Mouse (Mus musculus): Measurements from ENCODE around the gene Macrod2. TPM values are rescaled to one million over a fixed set of nuclear protein-coding genes. Genes with fewer than 3 reads are reported as not detected.

Macrod2 gene
- polyA plus RNA-seq, 1 experiment from 2014 or later = 31.9 TPM

- H3K27ac ChIP-seq (replicated peaks) = no peak overlapping the region
These were observed 517.1 kb downstream of the Macrod2 start for GRCm38 (mm10) chr2:140912179-140912578.

GRCm38 (mm10) chr2:140912931-140913330, 517.8 kb downstream of the Macrod2 start:
- Histone ChIP-seq H3K9ac (ENCODE audit: low read length) (no peak overlapping the region), H3K4me2 (replicated peaks; ENCODE audit: low read depth) (no peak overlapping the region), H3K36me3 (ENCODE audit: control insufficient read depth, insufficient read depth, low read length) (no peaks in the 10 kb centered on the region), H3K9me3 (ENCODE audit: control insufficient read depth, low read length) (no peaks in the 10 kb centered on the region), H3K27me3 (ENCODE audit: control insufficient read depth, insufficient read depth, low read length) (no peaks in the 10 kb centered on the region), H3K27ac (replicated peaks) (no peak overlapping the region), H3K4me3 (ENCODE audit: low read depth, low read length) (no peak overlapping the region), H3K4me1 (replicated peaks; ENCODE audit: control insufficient read depth, insufficient read depth) (no peaks in the 10 kb centered on the region)
- DNase-seq (ENCODE audit: low spot score) = no peak
- WGBS = 68% methylated on average over 2 of the region's 2 CpGs
- TF ChIP-seq EP300 (optimal IDR thresholded peaks at IDR 0.05) = no peak
- no peak for TF ChIP-seq CTCF (IDR thresholded peaks at IDR 0.05; ENCODE audit: low read depth)
- ATAC-seq (ENCODE audit: low FRiP score, low TSS enrichment) = no peak

More at GRCm38 (mm10) chr2:140912179-140912578, 517.1 kb downstream of the Macrod2 start:
- Histone ChIP-seq H3K9ac (ENCODE audit: low read length) (no peak overlapping the region), H3K4me1 (replicated peaks; ENCODE audit: control insufficient read depth, insufficient read depth) (no peaks in the 10 kb centered on the region), H3K4me2 (replicated peaks; ENCODE audit: low read depth) (no peak overlapping the region), H3K4me3 (ENCODE audit: low read depth, low read length) (no peak overlapping the region), H3K9me3 (ENCODE audit: control insufficient read depth, low read length) (no peaks in the 10 kb centered on the region), H3K36me3 (ENCODE audit: control insufficient read depth, insufficient read depth, low read length) (no peaks in the 10 kb centered on the region), H3K27me3 (ENCODE audit: control insufficient read depth, insufficient read depth, low read length) (no peaks in the 10 kb centered on the region)
- no peak for ATAC-seq (ENCODE audit: low FRiP score, low TSS enrichment)
- DNase-seq (ENCODE audit: low spot score) = no peak
- TF ChIP-seq CTCF (IDR thresholded peaks at IDR 0.05; ENCODE audit: low read depth) (no peak), EP300 (optimal IDR thresholded peaks at IDR 0.05) (no peak)
- 61% methylated on average over 1 of the region's 1 CpGs for WGBS

- no peak overlapping the region for H3K27ac ChIP-seq (replicated peaks)
- H3K4me3 ChIP-seq (ENCODE audit: low read depth, low read length) = no peak overlapping the region
- no peaks in the 10 kb centered on the region for H3K36me3 ChIP-seq (ENCODE audit: control insufficient read depth, insufficient read depth, low read length)
- no peaks in the 10 kb centered on the region for H3K27me3 ChIP-seq (ENCODE audit: control insufficient read depth, insufficient read depth, low read length)
- DNase-seq (ENCODE audit: low spot score) (no peak), ATAC-seq (ENCODE audit: low FRiP score, low TSS enrichment) (no peak)
- no peaks in the 10 kb centered on the region for H3K4me1 ChIP-seq (replicated peaks; ENCODE audit: control insufficient read depth, insufficient read depth)
- WGBS = 56% methylated on average over 7 of the region's 7 CpGs
- H3K9ac ChIP-seq (ENCODE audit: low read length) = no peak overlapping the region
- no peaks in the 10 kb centered on the region for H3K9me3 ChIP-seq (ENCODE audit: control insufficient read depth, low read length)
- H3K4me2 ChIP-seq (replicated peaks; ENCODE audit: low read depth) = no peak overlapping the region
- TF ChIP-seq EP300 (optimal IDR thresholded peaks at IDR 0.05) (no peak), CTCF (IDR thresholded peaks at IDR 0.05; ENCODE audit: low read depth) (no peak)
These were observed 518.7 kb downstream of the Macrod2 start for GRCm38 (mm10) chr2:140913679-140914412.

GRCm38 (mm10) chr2:140926922-140927321, 531.8 kb downstream of the Macrod2 start:
- Histone ChIP-seq H3K9ac (ENCODE audit: low read length) (no peak overlapping the region), H3K4me3 (ENCODE audit: low read depth, low read length) (no peak overlapping the region), H3K9me3 (ENCODE audit: control insufficient read depth, low read length) (no peaks in the 10 kb centered on the region), H3K27ac (replicated peaks) (no peak overlapping the region), H3K4me2 (replicated peaks; ENCODE audit: low read depth) (no peak overlapping the region), H3K4me1 (replicated peaks; ENCODE audit: control insufficient read depth, insufficient read depth) (no peaks in the 10 kb centered on the region), H3K27me3 (ENCODE audit: control insufficient read depth, insufficient read depth, low read length) (no peaks in the 10 kb centered on the region), H3K36me3 (ENCODE audit: control insufficient read depth, insufficient read depth, low read length) (no peaks in the 10 kb centered on the region)
- DNase-seq (ENCODE audit: low spot score) = peak; percentile 18
- no peak for ATAC-seq (ENCODE audit: low FRiP score, low TSS enrichment)
- TF ChIP-seq EP300 (optimal IDR thresholded peaks at IDR 0.05) = no peak
- peak; percentile 60 for TF ChIP-seq CTCF (IDR thresholded peaks at IDR 0.05; ENCODE audit: low read depth)

GRCm38 (mm10) chr2:140934483-140934882, 539.4 kb downstream of the Macrod2 start:
- Histone ChIP-seq H3K27me3 (ENCODE audit: control insufficient read depth, insufficient read depth, low read length) (no peaks in the 10 kb centered on the region), H3K4me3 (ENCODE audit: low read depth, low read length) (no peak overlapping the region), H3K9ac (ENCODE audit: low read length) (no peak overlapping the region), H3K4me2 (replicated peaks; ENCODE audit: low read depth) (no peak overlapping the region), H3K36me3 (ENCODE audit: control insufficient read depth, insufficient read depth, low read length) (no peaks in the 10 kb centered on the region), H3K27ac (replicated peaks) (no peak overlapping the region), H3K4me1 (replicated peaks; ENCODE audit: control insufficient read depth, insufficient read depth) (no peaks in the 10 kb centered on the region), H3K9me3 (ENCODE audit: control insufficient read depth, low read length) (no peaks in the 10 kb centered on the region)
- WGBS = 79% methylated on average over 1 of the region's 1 CpGs
- TF ChIP-seq EP300 (optimal IDR thresholded peaks at IDR 0.05) = no peak
- no peak for TF ChIP-seq CTCF (IDR thresholded peaks at IDR 0.05; ENCODE audit: low read depth)
- ATAC-seq (ENCODE audit: low FRiP score, low TSS enrichment) = no peak
- no peak for DNase-seq (ENCODE audit: low spot score)

- Histone ChIP-seq H3K36me3 (ENCODE audit: control insufficient read depth, insufficient read depth, low read length) (no peaks in the 10 kb centered on the region), H3K4me2 (replicated peaks; ENCODE audit: low read depth) (no peak overlapping the region), H3K27me3 (ENCODE audit: control insufficient read depth, insufficient read depth, low read length) (no peaks in the 10 kb centered on the region), H3K9ac (ENCODE audit: low read length) (no peak overlapping the region), H3K9me3 (ENCODE audit: control insufficient read depth, low read length) (no peaks in the 10 kb centered on the region), H3K4me3 (ENCODE audit: low read depth, low read length) (no peak overlapping the region), H3K27ac (replicated peaks) (no peak overlapping the region), H3K4me1 (replicated peaks; ENCODE audit: control insufficient read depth, insufficient read depth) (no peaks in the 10 kb centered on the region)
- ATAC-seq (ENCODE audit: low FRiP score, low TSS enrichment) (no peak), DNase-seq (ENCODE audit: low spot score) (no peak)
- no peak for TF ChIP-seq EP300 (optimal IDR thresholded peaks at IDR 0.05)
- no peak for TF ChIP-seq CTCF (IDR thresholded peaks at IDR 0.05; ENCODE audit: low read depth)
- WGBS = 86% methylated on average over 3 of the region's 3 CpGs
These were observed 554.4 kb downstream of the Macrod2 start for GRCm38 (mm10) chr2:140949461-140949860.

All from stomach, postnatal 0 days (tissue).